Mouse (Mus musculus): Measurements from ENCODE around the gene Flt3l.

DNA sequence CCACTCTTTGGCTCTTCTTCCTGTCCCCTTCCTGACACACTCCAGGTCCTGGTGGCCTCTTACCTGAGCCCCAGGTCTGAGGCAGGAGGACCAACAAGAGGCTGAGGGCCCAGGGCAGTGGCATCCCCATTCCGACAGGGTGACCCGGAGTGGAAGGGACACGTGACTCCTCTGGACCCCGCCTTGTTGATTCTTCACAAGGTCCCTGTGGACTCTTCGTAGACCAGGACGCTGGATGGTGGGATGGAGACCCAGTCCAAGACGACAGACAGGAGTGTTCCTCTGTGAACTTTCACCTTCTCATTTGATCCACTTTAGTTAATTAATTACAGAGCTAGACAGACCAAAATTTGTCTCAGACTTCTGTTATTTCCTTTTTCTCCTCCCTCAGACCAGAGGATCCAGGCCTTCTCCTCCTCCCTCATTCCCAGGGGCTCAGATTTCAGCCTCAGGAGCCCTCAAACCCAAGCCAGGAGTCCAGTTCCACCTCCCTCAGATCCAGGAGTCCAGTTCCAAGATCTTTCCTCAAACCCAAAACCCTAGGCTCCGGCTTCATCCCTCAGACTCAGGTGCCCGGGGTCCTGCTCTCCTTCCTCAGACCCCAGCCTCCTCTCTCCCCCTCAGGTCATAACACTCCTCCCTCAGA is 33.2 kb downstream of the Flt3l start:
- TF ChIP-seq CTCF (IDR thresholded peaks at IDR 0.05; ENCODE audit: borderline replicate concordance, insufficient read depth, low read depth, low read length) (no peak), POLR2A (IDR thresholded peaks at IDR 0.05; ENCODE audit: borderline replicate concordance, insufficient read depth, low read length) (no peak)
